Mouse (Mus musculus) T-helper 1 cell (primary cell): Measurements from ENCODE around the gene Gm20219.
"Not testable (repeated sequence)": the region's sequence is repeated elsewhere in the genome, so short reads cannot be mapped to it uniquely, and the experiment has no call there.

Experiments
- in situ Hi-C: fragments of 300-600 bp; cut with MboI, MseI; formaldehyde crosslinking; loops from one replicate; pipeline ENCODE4 v1.15.1; 2025; ENCODE audit warnings: high pct_unique_total_duplicates

Gene Gm20219

DNA sequence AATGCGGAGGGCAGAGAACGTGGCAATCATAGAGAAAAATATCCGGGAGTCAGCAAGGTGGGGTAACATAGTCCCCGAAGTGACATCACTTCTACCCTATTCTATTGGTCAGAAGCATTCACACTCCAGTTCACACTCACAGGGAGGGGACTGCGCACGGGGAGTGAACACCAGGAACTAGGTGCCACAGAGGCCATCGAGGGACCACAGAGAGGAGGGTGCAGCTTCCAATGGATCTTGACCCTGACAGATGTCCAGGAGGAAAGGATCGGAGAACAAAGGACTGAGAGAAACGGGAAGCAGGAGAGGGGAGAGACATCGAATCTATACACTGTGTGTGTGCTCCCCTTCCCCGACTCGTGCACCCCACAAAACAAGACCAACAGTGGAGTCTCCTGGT, 39.3 kb downstream of the Gm20219 start:
- in situ Hi-C loops = no loop called here

DNA sequence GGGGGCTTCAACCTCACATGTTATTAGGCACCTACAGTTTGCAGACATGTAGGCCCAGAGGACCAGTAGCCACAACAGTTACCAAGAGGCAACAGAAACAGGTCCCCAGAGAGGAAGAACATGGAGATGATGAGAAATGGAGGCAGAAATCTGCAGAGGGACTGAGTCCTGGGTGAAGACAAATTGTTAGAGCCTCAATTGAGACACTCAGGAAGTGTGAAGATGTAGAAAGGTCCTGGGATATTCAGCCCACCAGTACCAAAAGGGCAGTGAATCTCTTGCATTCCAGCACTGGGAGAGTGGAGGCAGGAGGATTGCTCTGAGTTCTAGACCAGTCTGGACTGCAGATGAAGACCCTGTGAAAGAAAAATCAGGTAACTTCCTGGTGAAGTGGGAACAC, 39.9 kb downstream of the Gm20219 start:
- in situ Hi-C loops = no loop called here

DNA sequence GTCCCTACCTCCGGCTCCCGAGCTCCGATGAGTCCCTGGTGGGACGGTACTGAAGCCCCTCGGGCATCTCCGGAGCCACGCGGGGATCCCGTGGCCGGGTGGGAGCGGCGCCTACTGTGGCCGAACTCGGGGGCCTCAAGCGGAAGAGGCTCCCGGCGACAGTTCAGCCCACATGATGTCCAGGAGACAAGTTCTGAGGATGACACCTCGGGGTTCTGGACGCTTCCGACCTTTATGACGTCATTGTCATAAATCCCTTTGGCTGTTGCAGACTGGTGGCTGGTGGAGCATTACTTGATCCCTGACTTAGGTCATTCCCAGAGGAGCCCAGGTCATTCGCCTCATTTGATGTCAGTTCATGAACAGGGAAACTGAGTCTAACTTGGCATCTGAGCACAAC, 41.9 kb downstream of the Gm20219 start, which contains the start of gene Znrf4:
Znrf4 (minus strand) TSS at position 122 of the 400 bp plus-strand sequence.
- in situ Hi-C loops = no loop called here

DNA sequence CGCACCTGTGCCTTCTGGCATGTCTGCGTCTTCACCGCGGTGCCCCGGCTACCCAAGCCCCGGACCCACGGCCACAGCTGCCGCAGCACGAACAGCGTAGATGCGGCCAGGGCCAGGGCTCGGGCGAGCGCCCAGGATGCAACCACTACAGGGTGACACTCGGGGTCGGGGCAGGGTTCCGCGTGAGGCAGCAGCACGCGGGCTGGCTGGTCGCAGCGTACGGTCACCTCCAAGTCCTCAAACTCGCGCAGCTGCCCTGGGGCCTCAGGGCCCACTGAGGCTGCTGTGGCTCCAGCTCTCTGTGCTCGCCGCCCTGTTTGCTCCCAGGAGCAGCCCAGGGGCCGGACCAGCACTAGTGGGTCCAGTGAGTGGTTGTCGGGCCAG, 42.5 kb downstream of the Gm20219 start:
- in situ Hi-C loops = no loop called here

DNA sequence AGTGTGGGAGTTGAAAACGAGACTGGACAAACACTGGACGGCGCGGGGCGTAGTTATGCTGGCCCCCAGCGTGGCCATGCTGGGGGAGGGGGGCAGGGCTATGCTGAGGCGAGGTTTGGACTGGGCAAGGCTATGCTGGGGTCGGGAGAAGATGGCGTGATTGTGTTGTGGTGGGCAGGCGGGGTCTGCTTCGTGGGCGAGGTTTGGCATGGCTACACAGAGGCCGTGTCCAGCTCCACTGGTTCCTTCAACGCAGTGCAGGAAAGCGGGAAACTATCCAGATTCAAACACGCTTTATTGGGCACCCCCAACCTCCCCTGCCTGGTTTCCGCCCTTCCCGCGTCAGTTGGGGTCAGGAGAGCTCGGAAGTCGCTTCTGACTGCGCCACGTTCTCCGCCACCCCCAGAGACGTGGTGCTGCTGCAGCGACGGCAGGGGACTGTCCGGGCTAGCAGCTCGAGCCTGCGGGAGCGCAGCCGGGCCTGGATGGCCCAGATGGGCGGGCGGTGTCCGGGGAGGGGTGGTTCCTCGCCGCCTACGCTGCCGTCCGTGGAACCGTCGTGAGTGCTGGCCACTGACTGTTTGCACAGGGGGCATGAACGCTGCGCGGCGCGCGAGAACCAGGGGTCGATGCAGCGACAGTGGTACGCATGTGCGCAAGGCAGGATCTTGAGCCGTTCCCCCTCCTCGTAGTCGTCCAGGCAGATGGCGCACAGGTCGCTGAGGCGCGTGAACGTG, 43.0 kb downstream of the Gm20219 start:
- in situ Hi-C loops = no loop called here

DNA sequence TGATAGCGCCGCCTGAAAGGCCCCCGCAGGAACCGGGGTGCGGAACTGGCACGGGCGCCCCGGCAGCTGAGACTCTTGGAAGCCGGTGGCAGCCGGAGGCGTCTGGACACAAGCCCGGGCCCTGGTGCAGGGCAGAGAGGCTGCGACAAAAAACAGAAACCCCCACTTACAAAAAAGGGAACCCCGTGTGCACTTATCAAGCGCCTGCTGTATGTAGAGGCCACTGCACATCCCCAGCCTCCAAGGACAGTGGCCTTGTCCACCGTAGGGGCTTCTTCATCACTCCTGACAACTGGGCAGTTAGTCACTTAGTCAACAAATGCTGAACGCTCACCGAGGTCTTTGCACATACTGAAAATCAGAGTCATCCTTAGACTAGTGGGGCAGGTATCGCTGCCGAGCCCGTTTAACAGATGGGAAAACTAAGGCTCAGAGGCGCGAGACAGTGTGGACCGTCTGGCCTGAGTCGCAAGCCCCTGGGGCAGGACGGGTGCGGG, 43.7 kb downstream of the Gm20219 start:
- in situ Hi-C loops = no loop called here

DNA sequence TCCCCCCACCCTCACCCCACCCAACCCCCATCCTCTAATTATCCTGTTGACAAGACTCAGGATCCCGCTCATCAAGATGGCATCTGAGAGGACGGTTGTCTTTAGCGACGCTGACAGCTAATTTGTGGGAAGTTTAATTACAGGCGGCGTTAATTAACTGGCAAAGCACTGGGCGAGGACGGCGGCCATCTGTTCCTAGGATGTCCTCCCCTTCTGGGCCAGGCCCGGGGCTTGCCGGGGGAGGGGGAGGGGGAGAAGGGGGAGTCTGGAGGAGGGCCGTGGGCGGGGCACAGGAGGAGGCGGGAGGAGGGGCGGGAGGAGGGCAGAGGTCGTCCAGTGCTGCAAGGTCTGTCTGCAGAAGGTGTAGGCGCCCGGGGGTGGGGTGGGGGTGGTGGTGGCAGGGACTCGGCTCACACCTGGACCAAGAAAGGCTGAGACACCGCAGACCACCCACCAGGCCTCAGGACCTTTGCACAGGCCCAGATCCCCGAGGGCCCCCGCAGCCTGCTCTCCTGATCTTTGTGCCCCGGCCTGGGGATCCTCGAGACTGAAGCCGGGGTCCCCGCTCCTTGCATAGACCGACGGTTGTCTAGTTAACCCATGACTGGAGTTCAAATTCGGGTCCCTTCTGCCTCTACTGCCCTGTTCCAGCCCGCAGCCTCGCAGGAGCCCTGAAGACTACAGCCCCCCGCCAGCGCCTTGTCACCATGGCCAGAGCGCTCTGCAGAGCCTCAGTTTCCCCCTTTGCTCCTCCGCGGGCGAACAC, 44.3 kb downstream of the Gm20219 start:
- in situ Hi-C loops = loop anchor here (5.0 kb wide), 1 partner anchor 37 kb away; no protein-coding TSS in a partner anchor

DNA sequence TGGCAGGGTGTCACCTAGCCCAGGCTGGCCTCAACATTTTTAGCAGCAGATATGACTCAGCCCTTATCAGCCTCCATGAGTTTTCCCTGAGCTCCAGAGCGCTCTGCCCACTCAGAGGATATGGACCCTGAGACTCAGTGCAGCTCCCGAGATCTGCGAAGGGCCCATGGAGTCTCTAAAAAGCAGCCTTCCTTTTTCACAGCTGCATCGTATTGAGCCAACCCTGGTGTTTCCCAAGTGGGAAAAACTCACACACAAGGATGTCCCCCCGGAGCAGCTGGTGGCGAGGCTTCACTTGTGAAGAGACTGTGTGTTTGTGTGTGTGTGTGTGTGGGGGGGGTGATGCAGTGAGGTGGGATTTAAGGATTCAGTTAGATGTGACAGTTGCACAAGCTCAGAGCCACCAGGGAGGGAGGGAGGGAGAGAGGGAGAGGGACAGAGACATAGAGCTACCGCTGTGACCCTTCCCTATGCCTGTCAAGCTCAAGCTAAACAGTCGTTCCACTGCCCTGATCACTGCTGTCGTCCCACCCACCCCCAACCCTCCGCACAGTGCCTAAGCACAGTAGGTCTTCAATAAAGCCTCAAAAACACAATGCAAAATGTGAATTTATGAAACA, 45.1 kb downstream of the Gm20219 start:
- in situ Hi-C loops = loop anchor here (5.0 kb wide), 1 partner anchor 38 kb away; no protein-coding TSS in a partner anchor

DNA sequence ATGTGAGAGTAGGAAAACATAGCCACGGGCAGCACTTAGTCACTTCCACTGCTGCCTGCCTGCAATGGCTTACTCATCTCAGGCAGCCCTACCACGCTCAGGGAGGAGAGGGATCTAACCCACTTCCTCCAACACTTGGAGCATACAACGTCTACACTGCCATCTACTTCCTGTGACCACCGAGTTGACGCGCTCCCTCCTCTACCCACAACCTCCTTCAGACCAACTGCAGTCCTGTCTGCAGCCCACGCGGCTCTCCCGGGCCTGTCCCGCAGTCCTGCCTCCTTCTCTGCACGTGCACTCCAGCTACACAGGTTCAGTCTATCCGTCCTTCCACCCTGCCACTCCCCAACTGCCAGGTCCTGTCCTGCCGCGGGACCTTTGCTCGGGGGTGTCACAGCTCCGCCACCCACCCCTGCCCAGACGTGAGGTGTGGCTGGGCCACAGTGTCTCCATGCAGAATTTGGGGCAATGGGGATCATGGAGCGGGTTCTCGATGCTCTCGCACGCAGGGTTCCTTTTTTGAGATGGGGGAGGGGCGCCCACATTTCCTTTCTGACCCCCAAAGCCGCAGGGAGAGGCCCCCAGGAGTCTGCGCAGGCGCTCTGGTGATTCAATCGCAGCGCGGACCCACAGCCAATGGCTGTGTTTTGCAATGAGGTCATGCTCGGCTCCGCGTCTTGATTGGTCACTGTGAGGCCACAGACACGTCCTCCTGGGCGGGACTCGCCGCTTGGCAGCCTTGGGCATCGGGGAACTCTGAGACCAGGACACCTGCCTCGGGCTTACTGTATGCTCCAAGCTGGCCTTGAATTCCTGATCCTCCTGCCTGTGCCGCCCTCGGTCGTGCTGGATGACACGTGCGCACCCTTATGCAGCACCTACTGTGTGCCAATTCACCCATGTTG, 46.8 kb downstream of the Gm20219 start:
- in situ Hi-C loops = loop anchor here (5.0 kb wide), 1 partner anchor 40 kb away; no protein-coding TSS in a partner anchor

DNA sequence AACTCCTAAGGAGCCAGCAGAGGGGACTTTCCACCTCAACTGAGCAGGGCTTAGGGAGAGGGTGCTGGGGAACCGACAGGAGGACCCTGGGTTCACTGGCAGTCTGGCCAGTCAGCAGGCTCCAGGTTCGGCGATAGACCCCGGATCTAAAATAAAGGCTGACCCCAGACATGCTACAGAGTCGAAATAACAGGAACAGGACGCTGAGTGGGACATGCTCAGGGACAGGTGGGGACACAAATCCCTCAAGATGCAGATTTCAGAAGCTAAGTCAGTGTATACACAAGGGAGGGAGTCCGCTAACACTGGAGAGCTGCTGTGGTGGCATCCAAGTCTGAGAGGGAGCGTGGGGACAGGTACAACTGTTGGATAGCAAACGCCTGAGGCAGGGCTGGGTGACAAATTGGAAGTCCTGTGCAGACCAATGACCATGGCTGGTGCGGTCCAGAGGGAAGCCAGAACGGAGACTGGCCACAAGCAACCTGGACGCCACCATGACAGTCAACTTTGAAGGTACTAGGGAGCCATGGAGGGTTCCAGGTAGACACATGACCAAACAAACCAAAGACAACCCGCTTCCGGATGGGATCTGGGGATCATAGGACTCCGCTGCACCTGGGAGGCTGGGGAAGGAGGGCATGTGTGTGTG, 47.6 kb downstream of the Gm20219 start:
- in situ Hi-C loops = loop anchor here (5.0 kb wide), 1 partner anchor 41 kb away; no protein-coding TSS in a partner anchor

DNA sequence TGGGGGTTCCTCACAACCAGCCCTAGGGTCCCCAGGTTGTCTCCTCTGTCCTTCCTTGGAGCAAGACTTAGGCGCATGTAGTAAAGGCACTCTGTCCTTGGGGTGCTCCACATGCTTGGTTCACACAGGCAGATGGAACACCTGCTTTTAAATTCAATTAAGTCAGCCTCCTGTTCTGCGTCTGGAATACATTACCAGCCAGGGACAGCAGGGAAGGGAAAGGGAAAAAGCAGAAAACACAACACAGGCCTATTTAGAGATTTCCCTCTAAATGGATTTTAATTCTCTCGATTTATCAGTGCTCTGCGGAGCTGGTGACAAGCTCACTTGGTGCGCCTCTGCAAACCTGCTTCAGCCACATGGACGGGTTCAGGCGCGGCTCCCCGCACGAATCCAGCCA, 48.8 kb downstream of the Gm20219 start:
- in situ Hi-C loops = loop anchor here (5.0 kb wide), 1 partner anchor 42 kb away; no protein-coding TSS in a partner anchor

DNA sequence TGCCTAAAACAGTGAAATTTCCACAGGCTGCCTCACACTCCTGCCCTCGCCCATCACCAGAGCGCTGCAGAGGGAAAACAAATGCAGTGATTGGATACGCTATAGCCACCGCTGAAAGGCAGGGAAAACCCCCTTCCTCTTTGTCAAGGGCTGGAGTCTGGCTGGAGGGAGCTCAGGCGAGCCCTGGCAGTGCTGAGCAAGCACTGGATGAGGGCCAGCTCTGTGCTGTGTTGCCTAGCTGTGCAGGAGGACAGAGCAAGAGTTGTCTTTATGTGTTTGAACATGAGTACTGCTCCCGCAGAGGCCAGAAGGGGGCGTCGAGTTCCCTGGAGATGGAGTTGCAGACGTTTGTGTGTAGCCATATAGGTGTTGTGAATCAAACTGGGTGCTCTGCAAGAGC, 51.7 kb downstream of the Gm20219 start:
- in situ Hi-C loops = no loop called here

DNA sequence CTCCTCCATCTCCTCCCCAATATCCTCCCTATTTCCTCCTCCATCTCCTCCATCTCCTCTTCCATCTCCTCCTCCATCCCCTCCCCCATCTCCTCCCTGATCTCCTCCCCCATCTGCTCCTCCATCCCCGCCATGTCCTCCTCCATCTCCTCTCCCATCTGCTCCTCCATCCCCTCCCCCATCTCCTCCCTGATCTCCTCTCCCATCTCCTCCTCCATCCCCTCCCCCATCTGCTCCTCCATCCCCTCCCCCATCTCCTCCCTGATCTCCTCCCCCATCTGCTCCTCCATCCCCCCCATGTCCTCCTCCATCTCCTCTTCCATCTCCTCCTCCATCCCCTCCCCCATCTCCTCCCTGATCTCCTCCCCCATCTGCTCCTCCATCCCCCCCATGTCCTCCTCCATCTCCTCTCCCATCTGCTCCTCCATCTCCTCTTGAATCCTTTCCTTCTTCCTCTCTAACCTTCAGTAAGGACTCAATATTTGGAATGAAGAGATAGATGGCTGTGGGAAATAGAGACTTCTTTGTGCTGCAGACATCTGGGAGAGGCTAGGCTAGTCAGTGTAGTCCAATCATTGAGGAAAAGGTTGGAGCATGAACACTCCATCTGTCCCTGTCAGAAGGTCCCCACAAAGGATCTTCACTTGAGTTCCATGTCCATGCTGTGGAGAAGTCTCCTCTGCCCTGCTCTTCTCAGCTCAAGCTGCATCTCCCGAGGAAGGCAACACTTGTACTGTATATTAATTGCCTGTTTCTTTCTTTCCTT, 52.4 kb downstream of the Gm20219 start:
- in situ Hi-C loops = not testable (repeated sequence)
